Mouse (Mus musculus) thymus, postnatal 25 days (tissue): ENCODE results near the gene Bloc1s3.

Experiments used
- DNase-seq: peaks from one replicate; pipeline ENCODE4 v3.0.0; 2022

Bloc1s3 gene

GRCm38 (mm10) chr7:19508150-19508923, at the start of gene Bloc1s3, which contains the start of gene Trappc6a:
Gene Bloc1s3 (minus strand): TSS chr7:19508367.
Gene Trappc6a (plus strand): TSS chr7:19508395.
- peak; percentile 95 for DNase-seq

GRCm38 (mm10) chr7:19557086-19557485, 48.9 kb upstream of the Bloc1s3 start:
- no peak for DNase-seq

GRCm38 (mm10) chr7:19554168-19554567, 46.0 kb upstream of the Bloc1s3 start:
- DNase-seq = no peak

- DNase-seq = no peak
These were observed 44.3 kb upstream of the Bloc1s3 start for GRCm38 (mm10) chr7:19552443-19552842.

GRCm38 (mm10) chr7:19551634-19552033, 43.5 kb upstream of the Bloc1s3 start:
- no peak for DNase-seq

- no peak for DNase-seq
These were observed 41.2 kb upstream of the Bloc1s3 start for GRCm38 (mm10) chr7:19549394-19549793.

GRCm38 (mm10) chr7:19547344-19547969, 39.3 kb upstream of the Bloc1s3 start:
- no peak for DNase-seq

- no peak for DNase-seq
These were observed 37.8 kb upstream of the Bloc1s3 start for GRCm38 (mm10) chr7:19546007-19546406.

GRCm38 (mm10) chr7:19543584-19543983, 35.4 kb upstream of the Bloc1s3 start:
- peak; percentile 70 for DNase-seq

GRCm38 (mm10) chr7:19542155-19542691, 34.1 kb upstream of the Bloc1s3 start:
- no peak for DNase-seq

GRCm38 (mm10) chr7:19541681-19542154, 33.6 kb upstream of the Bloc1s3 start:
- no peak for DNase-seq

GRCm38 (mm10) chr7:19540771-19541566, 32.8 kb upstream of the Bloc1s3 start:
- no peak for DNase-seq

GRCm38 (mm10) chr7:19534676-19535075, 26.5 kb upstream of the Bloc1s3 start:
- DNase-seq = no peak

- DNase-seq = no peak
These were observed 24.1 kb upstream of the Bloc1s3 start for GRCm38 (mm10) chr7:19532240-19532639.

- DNase-seq = no peak
These were observed 22.9 kb upstream of the Bloc1s3 start for GRCm38 (mm10) chr7:19531077-19531476.

GRCm38 (mm10) chr7:19525105-19525481, 16.9 kb upstream of the Bloc1s3 start:
- DNase-seq = no peak

- no peak for DNase-seq
These were observed 16.4 kb upstream of the Bloc1s3 start for GRCm38 (mm10) chr7:19524420-19525104.

- DNase-seq = peak; percentile 64
These were observed 15.7 kb upstream of the Bloc1s3 start for GRCm38 (mm10) chr7:19523757-19524419.

- no peak for DNase-seq
These were observed 15.0 kb upstream of the Bloc1s3 start for GRCm38 (mm10) chr7:19523017-19523756.

GRCm38 (mm10) chr7:19520032-19520431, 11.9 kb upstream of the Bloc1s3 start:
- DNase-seq = no peak
